Mouse (Mus musculus): Measurements from ENCODE around the gene Sulf2. TPM values are rescaled to one million over a fixed set of nuclear protein-coding genes. Genes with fewer than 3 reads are reported as not detected.

Sulf2 gene
- total and polyA plus RNA-seq, 3 experiments, result not detected

- H3K4me2 ChIP-seq (ENCODE audit: insufficient read depth, low read depth, poor library complexity, severe bottlenecking), result no peak overlapping the region
- peaks cover 31% of the 10 kb centered on the region for H3K27me3 ChIP-seq (replicated peaks)
- H3K79me2 ChIP-seq (replicated peaks; ENCODE audit: control insufficient read depth, extremely low read depth, insufficient read depth, poor library complexity, severe bottlenecking), result no peaks in the 10 kb centered on the region
- in situ Hi-C loops (cut with MboI; ENCODE audit: low pct_ligation_motif_present, low pct_unique_long_range_greater_than_20kb, low sequenced_read_pairs), result no loop called here
- no peak overlapping the region for H3K9ac ChIP-seq (ENCODE audit: insufficient read depth, low read depth)
- H3K4me3 ChIP-seq (replicated peaks in 1 of 3; ENCODE audit: low read depth in 2 of 3, low read length in 2 of 3, poor library complexity in 1 of 3), result no peak overlapping the region
- H3K4me1 ChIP-seq (ENCODE audit: control insufficient read depth in 1 of 2, insufficient read depth in 2 of 2), result peaks cover 0 to 8% of the 10 kb centered on the region in 2 experiments; a peak in 2 of 4 replicates
- DNase-seq (ENCODE audit: extremely low read depth), result no peak
- H3K27ac ChIP-seq (ENCODE audit: insufficient read depth, low read depth), result no peak overlapping the region
- dilution Hi-C loops (cut with MboI; ENCODE audit: extremely low pct_ligation_motif_present, extremely low pct_unique_long_range_greater_than_20kb, low sequenced_read_pairs), result no loop called here
- TF ChIP-seq USF1 (IDR thresholded peaks at IDR 0.05; ENCODE audit: low read depth, low read length) (no peak), ETS1 (conservative IDR thresholded peaks at IDR 0.05; ENCODE audit: low read depth, low read length) (no peak), RAD21 (IDR thresholded peaks at IDR 0.05; ENCODE audit: low read depth, low read length) (no peak), TCF12 (IDR thresholded peaks at IDR 0.05; ENCODE audit: low read depth, low read length) (no peak), MEF2A (IDR thresholded peaks at IDR 0.05; ENCODE audit: borderline replicate concordance, low read depth, low read length) (no peak), PAX5 (IDR thresholded peaks at IDR 0.05; ENCODE audit: low read length) (no peak), POLR2AphosphoS2 (IDR thresholded peaks at IDR 0.05; ENCODE audit: low read depth, low read length) (no peak), MXI1 (IDR thresholded peaks at IDR 0.05; ENCODE audit: low read depth, low read length) (no peak), MAFK (IDR thresholded peaks at IDR 0.05; ENCODE audit: insufficient replicate concordance, low read length) (no peak), MYC (IDR thresholded peaks at IDR 0.05; ENCODE audit: low read depth, low read length) (no peak), E2F4 (IDR thresholded peaks at IDR 0.05; ENCODE audit: insufficient replicate concordance, low read depth, low read length) (no peak), ELF1 (IDR thresholded peaks at IDR 0.05; ENCODE audit: low read depth, low read length) (no peak), SMC3 (IDR thresholded peaks at IDR 0.05; ENCODE audit: low read depth, low read length) (no peak)
- H3K36me3 ChIP-seq (replicated peaks in 1 of 2; ENCODE audit: control insufficient read depth in 1 of 2, insufficient read depth in 1 of 2, low read length in 1 of 2), result no peaks in the 10 kb centered on the region
- no peaks in the 10 kb centered on the region for H3K9me3 ChIP-seq (replicated peaks; ENCODE audit: low read length)
Measured at GRCm38 (mm10) chr2:166173169-166173568, 17.7 kb upstream of the Sulf2 start.

DNA sequence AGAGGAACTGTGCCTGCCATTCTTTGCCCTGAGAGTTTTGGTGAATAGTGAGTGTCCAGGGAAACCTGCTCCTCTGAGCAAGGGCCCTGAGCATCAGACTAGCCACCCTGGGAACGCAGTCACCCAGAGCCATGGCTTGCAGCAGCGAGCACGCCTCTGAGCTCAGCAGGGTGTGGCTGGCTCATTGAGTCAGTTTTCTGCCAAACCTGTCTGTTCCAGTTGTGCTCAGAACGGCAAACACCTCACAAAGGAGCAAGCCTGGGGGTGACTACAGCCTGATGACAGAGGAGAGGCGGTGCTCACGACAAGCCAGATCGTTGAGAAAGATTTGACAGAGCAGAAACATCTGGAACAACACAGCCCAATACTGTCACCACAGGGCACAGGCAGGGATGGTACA is 14.7 kb upstream of the Sulf2 start:
- dilution Hi-C loops (cut with MboI; ENCODE audit: extremely low pct_ligation_motif_present, extremely low pct_unique_long_range_greater_than_20kb, low sequenced_read_pairs), result no loop called here
- in situ Hi-C loops (cut with MboI; ENCODE audit: low pct_ligation_motif_present, low pct_unique_long_range_greater_than_20kb, low sequenced_read_pairs), result no loop called here
- Histone ChIP-seq H3K4me1 (ENCODE audit: control insufficient read depth in 1 of 2, insufficient read depth in 2 of 2) (peaks cover 0 to 8% of the 10 kb centered on the region in 2 experiments; a peak in 2 of 4 replicates), H3K36me3 (replicated peaks in 1 of 2; ENCODE audit: control insufficient read depth in 1 of 2, insufficient read depth in 1 of 2, low read length in 1 of 2) (no peaks in the 10 kb centered on the region), H3K4me2 (ENCODE audit: insufficient read depth, low read depth, poor library complexity, severe bottlenecking) (no peak overlapping the region), H3K9ac (ENCODE audit: insufficient read depth, low read depth) (no peak overlapping the region), H3K27me3 (replicated peaks) (peaks cover 46% of the 10 kb centered on the region), H3K4me3 (replicated peaks in 1 of 3; ENCODE audit: low read depth in 2 of 3, low read length in 2 of 3, poor library complexity in 1 of 3) (no peak overlapping the region), H3K27ac (ENCODE audit: insufficient read depth, low read depth) (no peak overlapping the region), H3K9me3 (replicated peaks; ENCODE audit: low read length) (no peaks in the 10 kb centered on the region), H3K79me2 (replicated peaks; ENCODE audit: control insufficient read depth, extremely low read depth, insufficient read depth, poor library complexity, severe bottlenecking) (no peaks in the 10 kb centered on the region)
- no peak for DNase-seq (ENCODE audit: extremely low read depth)
- TF ChIP-seq SMC3 (IDR thresholded peaks at IDR 0.05; ENCODE audit: low read depth, low read length) (no peak), JUND (conservative IDR thresholded peaks at IDR 0.05; ENCODE audit: low read depth, low read length) (no peak), MXI1 (IDR thresholded peaks at IDR 0.05; ENCODE audit: low read depth, low read length) (no peak), ZNF384 (IDR thresholded peaks at IDR 0.05; ENCODE audit: low read depth, low read length) (no peak), ZMIZ1 (IDR thresholded peaks at IDR 0.05; ENCODE audit: low read depth, low read length) (no peak), BHLHE40 (IDR thresholded peaks at IDR 0.05; ENCODE audit: low read depth, low read length) (no peak), RAD21 (IDR thresholded peaks at IDR 0.05; ENCODE audit: low read depth, low read length) (no peak), EP300 (IDR thresholded peaks at IDR 0.05; ENCODE audit: low read length) (no peak), ELF1 (IDR thresholded peaks at IDR 0.05; ENCODE audit: low read depth, low read length) (no peak), JUN (IDR thresholded peaks at IDR 0.05; ENCODE audit: insufficient read depth, low read depth, low read length) (no peak), UBTF (IDR thresholded peaks at IDR 0.05; ENCODE audit: low read depth, low read length) (no peak), IRF4 (IDR thresholded peaks at IDR 0.05; ENCODE audit: low read depth, low read length) (no peak), ZC3H11A (IDR thresholded peaks at IDR 0.05; ENCODE audit: low read depth, low read length) (no peak), RCOR1 (conservative IDR thresholded peaks at IDR 0.05; ENCODE audit: low read depth, low read length) (no peak), E2F4 (IDR thresholded peaks at IDR 0.05; ENCODE audit: insufficient replicate concordance, low read depth, low read length) (no peak), POLR2A (IDR thresholded peaks at IDR 0.05; ENCODE audit: low read depth, low read length) (no peak), KAT2A (IDR thresholded peaks at IDR 0.05; ENCODE audit: insufficient replicate concordance, low read length) (no peak)
